10 mouse cellular contexts compared by ENCODE assay signal in the genomic region with DNA sequence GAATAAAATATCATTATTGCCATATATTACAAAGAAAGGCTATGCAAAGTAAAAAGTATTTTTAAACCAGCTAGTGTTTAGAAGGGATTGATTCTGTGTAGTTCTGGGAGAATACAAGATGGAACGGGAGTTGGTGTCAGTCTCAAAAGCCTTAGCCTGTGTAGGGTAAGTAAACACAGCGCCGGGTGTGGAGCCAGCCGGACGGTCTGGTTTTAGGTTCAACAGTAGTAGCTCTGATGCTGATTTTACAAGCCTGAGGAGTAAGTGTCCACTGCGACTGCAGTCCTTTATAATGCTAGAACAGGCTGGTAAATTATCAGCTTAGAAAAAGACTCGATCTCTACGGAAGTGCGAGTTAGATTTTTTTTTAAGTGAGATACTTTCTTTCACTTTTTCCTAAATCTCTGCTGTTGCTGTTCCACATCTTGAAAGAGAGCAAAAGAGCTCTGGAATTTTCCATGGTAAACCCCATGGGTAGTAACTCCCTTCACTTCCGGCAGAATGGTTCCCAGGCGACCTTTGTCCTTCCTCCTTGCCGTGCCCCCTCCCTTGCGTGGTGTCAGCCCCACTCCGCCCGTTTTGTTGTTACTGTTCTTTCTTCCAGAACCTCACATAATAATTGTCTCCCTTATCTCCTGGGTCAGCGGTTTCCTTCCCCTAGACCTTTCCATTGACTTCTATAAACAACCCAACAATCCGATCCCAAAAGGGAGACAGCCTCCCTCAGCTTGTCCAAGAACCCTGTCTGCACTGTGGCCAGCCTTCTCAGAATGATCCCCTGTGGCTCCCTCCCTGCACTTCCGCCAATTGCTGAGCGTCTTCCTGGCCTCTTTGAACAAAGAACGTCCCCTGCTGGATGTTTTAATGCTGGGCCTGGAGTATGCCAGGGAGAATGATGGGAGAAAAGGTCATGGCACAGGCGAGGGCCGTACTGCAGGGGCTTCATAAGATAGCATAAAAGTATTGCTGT. TPM values are rescaled to one million over a fixed set of nuclear protein-coding genes. Genes with fewer than 3 reads are reported as not detected.
DNase-seq lines count a peak whose midpoint lies in the region; ATAC-seq lines count a peak whose summit lies in the region.
"Had no signal": no experiment of that assay in that cellular context is flagged by ENCODE, and none has a peak within 500 bp of the region (broad histone marks: within the 10 kb centered on the region; RNA-seq: fewer than 3 reads in every experiment).

No protein-coding gene starts in this region.

- intact Hi-C loops in heart, postnatal 36 days (cut with DNase I), result loop anchor here (2.0 to 10.0 kb wide), 4 partner anchors 40 to 155 kb away; partner anchors contain the start of genes Klhl5 and Wdr19

- H3K4me2 ChIP-seq in liver, embryonic 15.5 days, result no peak overlapping the region
- H3K4me2 ChIP-seq: embryonic facial prominence, embryonic 13.5 days had no signal

- H3K9ac ChIP-seq in liver, embryonic 15.5 days, result no peak overlapping the region
- H3K9ac ChIP-seq: embryonic facial prominence, embryonic 13.5 days had no signal

- peak; percentile 32 for DNase-seq in embryo, embryonic 11 days
- no peak for DNase-seq in embryo, embryonic 9.5 days (ENCODE audit: extremely low spot score)
- DNase-seq in heart, postnatal 36 days, result peak; percentile 69 to 70
- no peak for DNase-seq in layer of hippocampus, postnatal 25 days (ENCODE audit: extremely low spot score in 1 of 2, low spot score in 1 of 2)
- DNase-seq in thymus, postnatal 4 days, result no peak
- DNase-seq in spleen, adult 18-20 months, result no peak

- peak overlapping the region; percentile 58 for H3K4me3 ChIP-seq in brown adipose tissue, adult 24 weeks (ENCODE audit: insufficient read depth, low read depth, low read length)
- no peak overlapping the region for H3K4me3 ChIP-seq in liver, embryonic 15.5 days (replicated peaks)
- H3K4me3 ChIP-seq: embryonic facial prominence, embryonic 13.5 days; myocyte had no signal

- H3K27ac ChIP-seq in brown adipose tissue, adult 24 weeks (replicated peaks; ENCODE audit: low read depth, low read length), result peak overlapping the region; percentile 96
- H3K27ac ChIP-seq in liver, embryonic 15.5 days (replicated peaks), result no peak overlapping the region
- H3K27ac ChIP-seq: embryonic facial prominence, embryonic 13.5 days had no signal

- H3K4me1 ChIP-seq in brown adipose tissue, adult 24 weeks (ENCODE audit: control insufficient read depth, insufficient read depth, insufficient read length, low read length), result no peaks in the 10 kb centered on the region
- H3K4me1 ChIP-seq in liver, embryonic 15.5 days (replicated peaks), result no peaks in the 10 kb centered on the region
- H3K4me1 ChIP-seq: embryonic facial prominence, embryonic 13.5 days had no signal

- 61% methylated on average over 22 of the region's 22 CpGs for WGBS in liver, embryonic 15.5 days (ENCODE audit: insufficient replicate concordance)

- H3K27me3 ChIP-seq in liver, embryonic 15.5 days, result no peaks in the 10 kb centered on the region
- H3K27me3 ChIP-seq: embryonic facial prominence, embryonic 13.5 days had no signal

- no peaks in the 10 kb centered on the region; the same call in 1 of the 2 replicates for H3K36me3 ChIP-seq in liver, embryonic 15.5 days (replicated peaks)

- ATAC-seq in liver, embryonic 15.5 days (ENCODE audit: insufficient read depth), result peak; percentile 54; the same call in 1 of the 2 replicates

- H3K9me3 ChIP-seq in liver, embryonic 15.5 days (replicated peaks), result no peaks in the 10 kb centered on the region
- H3K9me3 ChIP-seq: embryonic facial prominence, embryonic 13.5 days had no signal

RNA-seq across cellular contexts. Expression of gene Wdr19, which starts 41.8 kb away (rescaled TPM):
- polyA plus RNA-seq in brown adipose tissue, adult 24 weeks (2012; ENCODE audit: insufficient read depth, insufficient read length, missing spikeins), result 2.0 and 2.2 TPM in 2 replicates
- total RNA-seq in heart, postnatal 36 days (2021), result 1 to 10 TPM; 1.6 to 1.7 TPM
- 0.56 and 0.86 TPM in 2 replicates for polyA plus RNA-seq in liver, embryonic 15.5 days (2015; fragmentation: Nextera tagmentation; extraction: Ambion mirVana)
- 10 to 100 TPM; 17.8 to 23.4 TPM for total RNA-seq in layer of hippocampus, postnatal 25 days (2021)

RNA-seq across cellular contexts. Expression of gene Klhl5, which starts 50.4 kb away (rescaled TPM):
- 33.9 and 41.4 TPM in 2 replicates for polyA plus RNA-seq in brown adipose tissue, adult 24 weeks (2012; ENCODE audit: insufficient read depth, insufficient read length, missing spikeins)
- total RNA-seq in heart, postnatal 36 days (2021), result 10 to 100 TPM; 14.3 to 15.1 TPM
- 4.1 and 4.2 TPM in 2 replicates for polyA plus RNA-seq in liver, embryonic 15.5 days (2015; fragmentation: Nextera tagmentation; extraction: Ambion mirVana)
- total RNA-seq in layer of hippocampus, postnatal 25 days (2021), result 10 to 100 TPM; 63.6 to 69.3 TPM

Comparison
In these comparisons a context has a peak if more than half of its experiments do, and no peak if none do; other contexts are left out.
1. DNase-seq: peak in embryo, embryonic 11 days (single experiment) and heart, postnatal 36 days (2 of 2); none in embryo, embryonic 9.5 days (single experiment), layer of hippocampus, postnatal 25 days (0 of 2), thymus, postnatal 4 days (single experiment) and spleen, adult 18-20 months (0 of 2).
2. RNA of gene Wdr19, which starts 41.8 kb away (total RNA-seq): 17.8 to 23.4 TPM in layer of hippocampus, postnatal 25 days; 1.6 to 1.7 TPM in heart, postnatal 36 days; every median in the first group is over 4 times any median in the second.
3. RNA of gene Klhl5, which starts 50.4 kb away (total RNA-seq): 63.6 to 69.3 TPM in layer of hippocampus, postnatal 25 days; 14.3 to 15.1 TPM in heart, postnatal 36 days; every median in the first group is over 4 times any median in the second.